Mouse (Mus musculus): ENCODE measurements at regions not wholly inside any gene's neighbourhood (a gene's known extent, or its start where the extent isn't known, plus 50 kb on each side); places are given as distances from the start of the nearest gene placed in this dataset.

- DNase-seq, result no peak
- intact Hi-C loops (cut with DNase I; ENCODE audit: low total_unique reads), result no loop called here
These were observed 272.6 kb downstream of the Cd47 start for GRCm38 (mm10) chr16:50072853-50073360.

GRCm38 (mm10) chr16:50073979-50074378 lies 273.6 kb downstream of the Cd47 start:
- intact Hi-C loops (cut with DNase I; ENCODE audit: low total_unique reads), result no loop called here
- DNase-seq, result no peak

- no peak for DNase-seq
- intact Hi-C loops (cut with DNase I; ENCODE audit: low total_unique reads), result no loop called here
These were observed 275.3 kb downstream of the Cd47 start for GRCm38 (mm10) chr16:50075641-50076040.

GRCm38 (mm10) chr16:50081511-50081910 lies 281.2 kb downstream of the Cd47 start:
- DNase-seq, result no peak
- intact Hi-C loops (cut with DNase I; ENCODE audit: low total_unique reads), result no loop called here

GRCm38 (mm10) chr16:50092318-50092717 lies 292.0 kb downstream of the Cd47 start:
- no peak for DNase-seq
- intact Hi-C loops (cut with DNase I; ENCODE audit: low total_unique reads), result no loop called here

GRCm38 (mm10) chr16:50092780-50093179 lies 292.4 kb downstream of the Cd47 start:
- intact Hi-C loops (cut with DNase I; ENCODE audit: low total_unique reads), result no loop called here
- no peak for DNase-seq

GRCm38 (mm10) chr16:50095858-50096551 lies 295.7 kb downstream of the Cd47 start:
- no peak for DNase-seq
- intact Hi-C loops (cut with DNase I; ENCODE audit: low total_unique reads), result no loop called here

GRCm38 (mm10) chr16:50096563-50096962 lies 296.2 kb downstream of the Cd47 start:
- no peak for DNase-seq
- intact Hi-C loops (cut with DNase I; ENCODE audit: low total_unique reads), result no loop called here

GRCm38 (mm10) chr16:50103340-50103739 lies 303.0 kb downstream of the Cd47 start:
- no peak for DNase-seq
- intact Hi-C loops (cut with DNase I; ENCODE audit: low total_unique reads), result no loop called here

- intact Hi-C loops (cut with DNase I; ENCODE audit: low total_unique reads), result no loop called here
- DNase-seq, result no peak
These were observed 314.0 kb downstream of the Bbx start for GRCm38 (mm10) chr16:50118150-50118549.

- DNase-seq, result no peak
- intact Hi-C loops (cut with DNase I; ENCODE audit: low total_unique reads), result no loop called here
These were observed 309.7 kb downstream of the Bbx start for GRCm38 (mm10) chr16:50122460-50122859.

- no peak for DNase-seq
- intact Hi-C loops (cut with DNase I; ENCODE audit: low total_unique reads), result no loop called here
These were observed 307.5 kb downstream of the Bbx start for GRCm38 (mm10) chr16:50124646-50125045.

GRCm38 (mm10) chr16:50125564-50125963 lies 306.6 kb downstream of the Bbx start:
- DNase-seq, result no peak
- intact Hi-C loops (cut with DNase I; ENCODE audit: low total_unique reads), result no loop called here

GRCm38 (mm10) chr16:50131406-50131805 lies 300.8 kb downstream of the Bbx start:
- DNase-seq, result no peak
- intact Hi-C loops (cut with DNase I; ENCODE audit: low total_unique reads), result no loop called here
